Mouse (Mus musculus): ENCODE results near the gene Thoc7. TPM values are rescaled to one million over a fixed set of nuclear protein-coding genes. Genes with fewer than 3 reads are reported as not detected.

The Thoc7 gene
- total RNA-seq, 4 experiments from 2014 or later = 124 to 144 (median 137) TPM

DNA sequence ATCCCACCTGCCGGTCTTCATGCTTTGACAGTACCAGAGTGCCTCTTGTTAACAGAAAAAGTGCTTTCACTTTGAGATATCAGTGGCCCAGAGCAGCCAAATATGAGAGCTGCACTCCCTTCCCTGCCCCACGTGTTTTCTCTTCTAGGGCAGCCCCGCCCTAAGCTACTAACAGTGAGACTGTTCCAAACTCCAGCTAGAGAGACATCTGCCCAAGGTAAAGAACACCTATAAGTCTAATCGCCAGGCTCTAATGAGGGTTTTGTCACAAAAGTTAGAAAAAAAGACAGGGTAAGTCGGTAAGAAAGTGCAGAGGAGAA is 27.6 kb downstream of the Thoc7 start:
- no peak for DNase-seq (ENCODE audit: low spot score in 2 of 2)

DNA sequence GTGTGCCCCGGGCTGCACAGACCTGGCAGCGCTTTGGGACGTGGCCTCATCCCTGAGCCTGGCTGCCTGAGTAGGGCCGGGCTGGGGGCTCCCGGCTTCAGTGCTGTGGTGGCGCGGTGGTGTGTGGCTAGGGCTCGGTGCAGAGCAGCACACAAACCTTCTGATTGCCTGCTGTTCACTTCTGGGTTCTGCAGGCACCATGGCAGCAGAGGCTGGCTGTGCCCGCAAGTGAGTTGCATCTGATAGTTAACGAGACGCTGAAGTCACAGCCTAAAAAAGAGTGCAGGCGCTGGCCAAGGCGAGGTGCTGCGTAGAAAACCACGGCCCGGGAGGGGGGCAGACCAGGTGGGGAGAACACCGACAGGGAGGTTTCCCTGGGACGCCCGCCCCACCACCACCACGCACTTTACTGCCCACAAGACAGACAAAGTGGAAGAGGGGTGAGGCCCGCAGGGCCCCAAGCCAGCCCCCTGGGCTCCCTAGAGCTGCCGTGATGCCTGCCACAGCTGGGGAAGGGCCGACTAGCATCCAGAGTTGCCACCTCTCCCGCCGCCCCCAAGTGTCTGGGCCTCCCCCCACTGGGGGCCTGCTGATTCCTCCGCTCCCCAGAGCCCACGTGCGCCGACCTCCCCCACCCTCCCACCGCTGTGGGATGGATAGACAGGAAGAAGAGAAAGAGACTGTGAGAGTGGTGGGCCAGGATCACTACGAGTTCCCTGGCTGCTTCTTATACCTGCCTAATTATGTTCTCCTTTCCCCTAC is 28.2 kb downstream of the Thoc7 start:
- DNase-seq (ENCODE audit: low spot score in 2 of 2) = no peak

DNA sequence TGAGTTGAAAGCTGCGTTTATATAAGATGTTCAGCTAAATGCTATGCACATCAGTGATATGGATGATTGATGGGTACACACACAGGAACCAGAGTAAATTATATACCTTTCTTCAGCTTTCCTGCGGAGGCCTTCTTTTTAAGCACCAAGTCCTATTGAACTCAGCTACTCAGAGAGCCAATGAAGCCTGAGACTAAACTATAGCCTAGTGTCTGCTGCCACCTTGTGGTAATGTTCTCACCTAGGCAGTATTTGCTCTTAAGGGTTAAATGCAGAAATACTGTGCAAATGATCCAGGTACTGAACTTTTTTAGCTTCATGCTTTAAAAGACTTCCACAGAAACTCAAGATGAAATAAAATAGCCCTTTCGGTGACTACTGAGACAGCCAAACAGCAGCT is 44.0 kb downstream of the Thoc7 start:
- DNase-seq (ENCODE audit: low spot score in 2 of 2) = no peak

DNA sequence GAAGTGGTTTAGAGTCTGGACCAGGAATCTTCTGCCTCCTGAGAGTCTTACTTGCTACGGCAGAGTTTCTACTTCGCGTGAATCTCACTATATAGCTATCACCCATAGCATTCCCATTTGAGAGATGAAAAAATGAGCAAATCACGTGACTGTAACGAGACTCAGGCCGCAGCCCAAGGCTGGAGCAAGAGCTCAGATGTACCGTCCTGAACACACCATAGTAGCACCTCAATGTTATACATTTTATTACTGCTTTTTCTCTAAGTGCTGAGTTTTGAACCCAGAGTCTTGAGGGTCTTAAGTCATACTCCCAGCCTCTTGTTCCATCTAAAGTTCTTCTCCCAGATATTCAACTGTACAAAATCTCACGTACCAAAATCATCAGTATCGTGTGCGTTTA is 44.4 kb downstream of the Thoc7 start:
- no peak for DNase-seq (ENCODE audit: low spot score in 2 of 2)

GRCm38 (mm10) chr14:13915207-13915606 is 46.4 kb downstream of the Thoc7 start:
- no peak for DNase-seq (ENCODE audit: low spot score in 2 of 2)

DNA sequence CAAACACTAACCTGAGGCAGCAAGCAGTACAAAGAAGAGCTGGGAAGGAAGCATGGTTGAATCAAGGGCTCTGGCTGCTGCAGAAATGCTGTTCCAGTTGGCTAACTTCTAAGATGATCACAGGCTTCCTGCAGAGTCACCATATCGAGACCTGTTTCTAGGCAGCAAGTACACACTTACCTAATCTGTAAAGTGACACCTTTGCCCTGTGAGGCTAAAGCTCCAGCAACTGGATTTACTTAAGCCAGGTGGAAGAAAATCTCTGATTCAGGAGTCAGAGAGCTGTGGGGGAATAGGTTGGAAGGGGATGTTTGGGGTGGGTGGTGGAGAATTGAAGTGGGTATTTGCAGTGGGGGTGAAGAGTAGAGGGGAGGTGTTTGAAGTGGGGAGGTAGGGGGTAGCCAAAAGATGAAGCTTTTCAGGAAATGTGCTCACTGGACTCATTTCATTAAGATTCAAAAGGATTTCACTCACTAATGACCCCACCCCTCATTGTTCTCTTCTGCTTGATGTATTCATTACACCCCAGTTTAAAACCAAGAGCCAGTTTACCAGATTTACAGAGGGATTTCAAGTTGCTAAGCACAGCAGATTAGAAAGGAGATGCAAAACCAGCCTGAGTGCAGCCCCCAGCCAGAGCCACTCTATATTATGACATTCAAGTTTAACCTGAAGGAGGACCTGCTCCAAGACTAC is 47.1 kb downstream of the Thoc7 start, which contains the start of gene Gm281:
Gm281 (minus strand) TSS at position 92 of the 696 bp plus-strand sequence.
- no peak for DNase-seq (ENCODE audit: low spot score in 2 of 2)

- no peak for DNase-seq (ENCODE audit: low spot score in 2 of 2)
These were observed 51.5 kb downstream of the Thoc7 start for GRCm38 (mm10) chr14:13910148-13910547.

GRCm38 (mm10) chr14:13907145-13907544 is 54.5 kb downstream of the Thoc7 start:
- DNase-seq (ENCODE audit: low spot score in 2 of 2) = no peak

DNA sequence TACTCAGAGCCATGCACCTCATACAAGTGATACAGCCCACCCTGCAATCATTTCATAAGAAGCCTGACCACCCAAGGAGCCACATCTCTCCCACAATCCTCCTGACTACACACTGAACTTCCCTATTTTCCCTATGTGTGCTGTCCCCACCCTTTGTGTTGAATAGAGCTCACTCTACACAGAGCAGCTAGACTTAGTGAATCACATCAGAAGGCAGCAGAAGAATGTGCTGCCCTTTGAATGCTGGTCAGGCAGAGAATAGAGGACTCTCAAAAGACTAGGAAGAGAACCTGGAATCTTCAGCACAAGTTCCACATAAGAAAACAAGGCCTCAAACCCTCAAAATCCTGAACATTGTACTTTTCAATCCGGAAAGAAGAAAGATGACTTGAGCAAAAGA is 55.2 kb downstream of the Thoc7 start:
- DNase-seq (ENCODE audit: low spot score in 2 of 2) = no peak

DNA sequence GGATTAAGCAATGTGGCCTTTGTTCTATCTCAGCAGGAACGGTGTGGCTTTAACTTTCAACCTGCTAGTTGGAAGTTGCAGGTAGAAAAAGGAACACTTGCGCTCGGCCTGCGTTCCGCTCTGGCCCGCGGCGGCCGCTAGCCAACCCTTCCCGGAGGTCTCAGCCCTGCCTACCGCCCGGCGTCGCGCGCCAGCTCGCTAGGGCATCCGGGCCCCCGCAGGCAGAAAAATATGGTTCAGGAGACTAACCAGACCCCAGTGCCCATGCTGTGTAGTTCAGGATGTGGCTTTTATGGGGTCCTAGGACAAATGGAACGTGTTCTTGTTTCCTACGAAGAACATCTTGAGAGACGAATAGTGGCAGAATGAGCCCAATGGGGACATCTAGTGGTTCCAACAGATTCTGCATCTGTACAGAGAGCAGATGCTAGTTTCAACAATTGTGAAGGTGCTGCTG is 60.0 kb downstream of the Thoc7 start:
- DNase-seq (ENCODE audit: low spot score in 2 of 2) = no peak

Other genes with a start within 250 kb of the Thoc7 start
- gene Gm281, start 47.4 kb downstream of the Thoc7 start, total RNA-seq (2022) = not detected
- 10 to 100 TPM; 19.5 to 24.5 (median 20.8) TPM for gene Atxn7, start 412 bp downstream of the Thoc7 start, total RNA-seq (2022)
- gene Psmd6, start 159.1 kb upstream of the Thoc7 start, total RNA-seq (2022) = 100 to 1,000 TPM; 145 to 169 (median 155) TPM
- gene Olfr720, start 225.0 kb upstream of the Thoc7 start, total RNA-seq (2022) = not detected

Measured in gastrocnemius, adult 8-10 months (tissue).